Mouse (Mus musculus) hindbrain, embryonic 14.5 days (tissue): Measurements from ENCODE around the gene Muc3. TPM values are rescaled to one million over a fixed set of nuclear protein-coding genes. Genes with fewer than 3 reads are reported as not detected.
"Not testable (repeated sequence)": the region's sequence is repeated elsewhere in the genome, so short reads cannot be mapped to it uniquely, and the experiment has no call there.

Experiments
- ATAC-seq: fragments of 200-750 bp; cut with Nextera tagmentation; 2 replicates; pipeline ENCODE4 v1.8.0; 2017; ENCODE audit warnings: moderate number of reproducible peaks, mild to moderate bottlenecking, moderate TSS enrichment, moderate library complexity; ENCODE audit not compliant: low FRiP score
- DNase-seq: peaks from one replicate; pipeline ENCODE4 v3.0.0-alpha.2; 2015; ENCODE audit warnings: low spot score
- H3K27ac ChIP-seq: fragments of 300-500 bp; sonication (generic); 2 replicates; pipeline ENCODE4 v1.5.1; 2014; ENCODE audit warnings: mild to moderate bottlenecking, moderate library complexity
- H3K27me3 ChIP-seq: fragments of 300-500 bp; sonication (generic); 2 replicates; pipeline ENCODE4 v1.6.1; 2014; ENCODE audit warnings: mild to moderate bottlenecking, low read length, mixed read lengths; ENCODE audit not compliant: control insufficient read depth, insufficient read depth
- H3K36me3 ChIP-seq: fragments of 300-500 bp; sonication (generic); replicated peaks from 2 replicates; pipeline ENCODE4 v1.6.1; 2014; ENCODE audit not compliant: control insufficient read depth, insufficient read depth
- H3K4me1 ChIP-seq: fragments of 300-500 bp; sonication (generic); replicated peaks from 2 replicates; pipeline ENCODE4 v1.6.1; 2014; ENCODE audit warnings: antibody characterized with exemption, low read length, mixed read lengths; ENCODE audit not compliant: control insufficient read depth, insufficient read depth
- H3K4me2 ChIP-seq: fragments of 300-500 bp; sonication (generic); replicated peaks from 2 replicates; pipeline ENCODE4 v1.6.1; 2014; ENCODE audit warnings: mild to moderate bottlenecking, moderate library complexity
- H3K4me3 ChIP-seq: fragments of 300-500 bp; sonication (generic); replicated peaks from 2 replicates; pipeline ENCODE4 v1.5.1; 2014; ENCODE audit warnings: mild to moderate bottlenecking, low read length
- H3K9ac ChIP-seq: fragments of 300-500 bp; sonication (generic); 2 replicates; pipeline ENCODE4 v1.6.1; 2014
- H3K9me3 ChIP-seq: fragments of 300-500 bp; sonication (generic); 2 replicates; pipeline ENCODE4 v1.6.1; 2016; ENCODE audit warnings: low read length; ENCODE audit not compliant: control insufficient read depth
- WGBS: fragments of 180-500 bp; shearing (Covaris S2); extraction: QIAGEN DNeasy Blood & Tissue Kit; methylation state at CpG from one replicate; pipeline ENCODE4 v1.1.7; 2014; 5-methylcytosine and 5-hydroxymethylcytosine counted together
- polyA plus RNA-seq: library from polyadenylated mRNA; unstranded; fragments of >200 nt; fragmentation: Nextera tagmentation; extraction: Ambion mirVana; gene quantifications from 2 replicates; pipeline ENCODE4 v1.2.1, GENCODE M21; 2014

Muc3 gene
- not detected in 2 replicates for polyA plus RNA-seq

DNA sequence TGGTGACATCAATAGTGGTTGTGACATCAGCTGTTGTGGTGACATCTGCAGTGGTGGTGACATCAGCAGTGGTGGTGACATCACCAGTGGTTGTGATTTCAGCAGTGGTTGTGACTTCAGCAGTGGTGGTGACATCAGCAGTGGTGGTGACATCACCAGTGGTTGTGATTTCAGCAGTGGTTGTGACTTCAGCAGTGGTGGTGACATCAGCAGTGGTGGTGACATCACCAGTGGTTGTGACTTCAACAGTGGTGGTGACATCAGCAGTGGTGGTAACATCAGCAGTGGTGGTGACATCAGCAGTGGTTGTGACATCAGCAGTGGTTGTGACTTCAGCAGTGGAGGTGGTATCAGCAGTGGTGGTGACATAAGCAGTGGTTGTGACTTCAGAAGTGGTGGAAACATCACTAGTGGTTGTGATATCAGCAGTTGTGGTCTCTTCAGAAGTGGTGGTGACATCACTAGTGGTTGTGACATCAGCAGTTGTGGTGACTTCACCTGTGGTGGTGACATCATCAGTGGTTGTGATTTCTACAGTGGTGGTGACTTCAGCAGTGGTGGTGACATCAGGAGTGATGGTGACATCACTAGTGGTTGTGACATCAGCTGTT lies at the start of gene Muc3:
TSS of gene Muc3 (minus strand) at position 51 of the 611 bp plus-strand sequence.
- H3K4me3 ChIP-seq, H3K36me3 ChIP-seq, H3K9me3 ChIP-seq, ATAC-seq, H3K4me1 ChIP-seq, DNase-seq, H3K4me2 ChIP-seq, H3K27me3 ChIP-seq, H3K27ac ChIP-seq, H3K9ac ChIP-seq: not testable (repeated sequence)

DNA sequence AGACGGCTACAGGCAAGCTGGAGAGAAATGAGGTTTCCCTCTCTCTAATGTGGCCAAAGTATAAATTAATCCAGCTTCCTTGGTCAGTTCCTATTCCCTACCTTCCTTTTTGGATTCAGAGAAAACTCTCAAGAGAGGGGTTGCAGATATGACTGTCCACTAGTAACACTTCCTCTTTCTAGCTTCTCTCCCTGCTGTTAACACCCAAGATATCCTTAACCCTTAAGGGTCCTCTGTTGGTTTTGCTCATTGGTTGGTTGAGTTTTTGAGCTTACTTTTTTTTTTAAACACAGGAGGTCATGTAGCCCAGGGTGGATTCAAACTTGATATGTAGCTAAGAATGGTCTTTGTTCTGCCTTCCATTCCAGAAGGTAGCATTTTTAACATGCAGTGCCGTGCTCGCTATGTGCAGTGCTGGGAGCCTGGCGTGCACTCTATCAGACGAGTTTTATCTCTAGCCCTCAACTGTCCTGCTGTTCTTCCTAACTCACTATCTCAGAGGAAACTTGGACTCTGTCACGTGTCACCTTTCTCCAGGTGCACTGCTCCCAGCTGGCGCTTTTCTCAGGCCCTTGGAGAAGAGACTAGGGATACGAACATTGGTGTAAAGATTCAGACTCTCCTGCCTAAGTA lies 45.5 kb upstream of the Muc3 start:
- H3K36me3 ChIP-seq = no peaks in the 10 kb centered on the region
- H3K27ac ChIP-seq = no peak overlapping the region
- H3K4me1 ChIP-seq = no peaks in the 10 kb centered on the region
- no peaks in the 10 kb centered on the region for H3K9me3 ChIP-seq
- no peak overlapping the region for H3K9ac ChIP-seq
- no peak overlapping the region for H3K4me3 ChIP-seq
- ATAC-seq (no peak), DNase-seq (no peak)
- no peak overlapping the region for H3K4me2 ChIP-seq
- 86% methylated on average over 8 of the region's 8 CpGs for WGBS
- H3K27me3 ChIP-seq = no peaks in the 10 kb centered on the region

DNA sequence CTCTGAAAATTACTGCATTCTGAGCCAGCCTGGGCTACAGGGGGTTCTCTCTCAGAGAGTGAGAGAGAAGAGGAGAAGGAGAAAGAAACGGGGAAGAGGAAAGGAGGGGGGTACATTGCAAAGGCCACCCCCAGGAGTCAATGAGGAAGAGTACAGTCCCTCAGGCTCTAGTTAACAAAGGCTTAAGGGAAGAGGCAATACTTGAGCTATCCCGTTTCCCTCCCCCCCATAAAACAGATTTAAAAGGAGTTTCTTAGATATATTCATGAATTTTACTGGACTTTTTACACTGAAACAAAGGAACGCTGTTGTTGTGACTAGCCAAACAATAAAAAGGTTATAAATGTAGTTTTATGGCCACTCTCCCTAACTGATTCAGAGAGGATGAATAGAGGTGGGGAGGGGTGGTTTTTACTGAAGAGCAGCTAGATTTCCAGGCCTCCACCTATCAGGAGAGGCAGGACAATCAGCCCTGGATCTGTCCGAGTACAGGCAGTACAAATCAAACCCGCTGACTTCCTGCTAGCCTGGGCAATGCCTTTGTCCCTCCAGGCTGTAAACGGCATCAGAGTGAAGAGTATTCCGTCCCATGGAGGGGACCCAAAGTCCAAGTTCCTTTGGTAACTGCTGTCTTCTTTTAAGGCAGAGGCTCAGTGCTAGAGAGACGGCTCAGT lies 44.3 kb upstream of the Muc3 start:
- Histone ChIP-seq H3K27ac (no peak overlapping the region), H3K4me1 (no peaks in the 10 kb centered on the region), H3K4me2 (no peak overlapping the region), H3K9ac (no peak overlapping the region), H3K36me3 (no peaks in the 10 kb centered on the region), H3K27me3 (no peaks in the 10 kb centered on the region), H3K9me3 (no peaks in the 10 kb centered on the region), H3K4me3 (no peak overlapping the region)
- WGBS = 75% methylated on average over 8 of the region's 8 CpGs
- ATAC-seq (no peak), DNase-seq (no peak)

DNA sequence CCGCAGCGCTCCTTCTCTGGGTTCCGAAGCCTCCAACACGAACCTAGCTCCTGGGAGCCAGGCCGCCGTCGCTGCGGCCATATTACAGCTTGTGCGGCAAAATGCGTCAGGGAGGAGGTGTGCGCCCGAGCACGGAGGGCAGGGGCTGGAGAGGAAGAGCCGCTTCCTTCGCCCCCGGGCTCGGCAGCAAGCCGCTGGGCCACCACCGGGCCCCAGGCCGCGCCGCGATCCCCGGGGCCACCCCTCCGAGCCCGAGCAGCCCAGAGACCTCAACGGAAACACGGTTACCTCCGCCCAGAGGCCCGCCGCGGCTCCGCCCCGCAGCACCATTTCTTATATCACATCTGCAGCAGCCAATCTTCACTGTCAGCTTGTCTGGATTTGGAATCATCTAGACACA lies 40.2 kb upstream of the Muc3 start:
- H3K4me2 ChIP-seq = peak overlapping the region; percentile 81
- no peak overlapping the region for H3K27ac ChIP-seq
- peak overlapping the region; percentile 49 for H3K4me3 ChIP-seq
- peak overlapping the region; percentile 79 for H3K9ac ChIP-seq
- no peaks in the 10 kb centered on the region for H3K36me3 ChIP-seq
- ATAC-seq (no peak), DNase-seq (peak; percentile 37)
- no peaks in the 10 kb centered on the region for H3K27me3 ChIP-seq
- no peaks in the 10 kb centered on the region for H3K9me3 ChIP-seq
- WGBS = 4% methylated on average over 34 of the region's 34 CpGs
- no peaks in the 10 kb centered on the region for H3K4me1 ChIP-seq

GRCm38 (mm10) chr5:137185362-137185761 lies 36.2 kb upstream of the Muc3 start:
- DNase-seq (no peak), ATAC-seq (no peak)
- H3K4me2 ChIP-seq = no peak overlapping the region
- no peaks in the 10 kb centered on the region for H3K9me3 ChIP-seq
- H3K4me1 ChIP-seq = no peaks in the 10 kb centered on the region
- H3K36me3 ChIP-seq = no peaks in the 10 kb centered on the region
- H3K27me3 ChIP-seq = no peaks in the 10 kb centered on the region
- H3K9ac ChIP-seq = no peak overlapping the region
- no peak overlapping the region for H3K4me3 ChIP-seq
- no peak overlapping the region for H3K27ac ChIP-seq
- WGBS = 83% methylated on average over 8 of the region's 8 CpGs

DNA sequence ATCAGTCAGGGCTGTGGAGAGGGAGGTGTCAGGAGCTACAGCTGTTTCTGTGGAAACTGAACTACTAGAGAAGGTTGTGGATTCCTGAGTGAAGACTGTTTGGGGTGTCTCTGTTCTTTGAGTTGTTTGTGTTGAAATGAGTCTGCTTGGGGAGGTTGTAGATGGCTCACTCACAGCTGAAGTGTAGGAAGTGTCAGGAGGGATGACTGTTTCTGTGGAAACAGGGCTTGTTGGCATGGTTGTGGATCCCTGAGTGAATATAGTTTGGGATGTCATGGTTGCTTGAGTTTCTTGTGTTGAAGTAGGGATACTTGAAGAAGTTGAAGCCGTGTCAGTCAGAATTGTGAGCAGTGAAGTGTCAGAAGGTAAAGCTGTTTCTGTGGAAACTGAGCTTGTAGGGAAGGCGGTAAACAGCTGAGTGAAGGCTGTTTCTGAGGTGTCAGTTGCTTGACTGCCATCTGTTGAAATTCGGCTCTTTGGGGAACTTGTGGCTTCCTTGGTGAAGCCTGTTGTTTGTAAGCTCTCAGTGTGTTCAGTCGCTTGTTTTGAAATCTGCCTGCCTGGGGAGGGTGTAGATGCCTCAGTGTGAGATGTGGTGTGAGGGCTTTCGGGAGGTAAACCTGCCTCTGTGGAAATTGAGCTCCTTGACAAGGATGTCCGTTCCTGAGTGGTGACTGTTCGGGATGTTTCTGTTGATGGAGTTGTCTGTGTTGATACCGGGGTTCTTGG lies 30.7 kb upstream of the Muc3 start:
- Histone ChIP-seq H3K27me3 (no peaks in the 10 kb centered on the region), H3K4me3 (no peak overlapping the region), H3K9ac (no peak overlapping the region), H3K9me3 (no peaks in the 10 kb centered on the region), H3K4me2 (no peak overlapping the region), H3K27ac (no peak overlapping the region), H3K36me3 (no peaks in the 10 kb centered on the region), H3K4me1 (no peaks in the 10 kb centered on the region)
- DNase-seq (no peak), ATAC-seq (no peak)
- WGBS = 81% methylated on average over 8 of the region's 8 CpGs

GRCm38 (mm10) chr5:137173967-137174366 lies 24.8 kb upstream of the Muc3 start:
- no peak overlapping the region for H3K27ac ChIP-seq
- H3K27me3 ChIP-seq = no peaks in the 10 kb centered on the region
- DNase-seq = no peak
- no peaks in the 10 kb centered on the region for H3K36me3 ChIP-seq
- H3K9ac ChIP-seq = no peak overlapping the region
- H3K4me1 ChIP-seq = no peaks in the 10 kb centered on the region
- no peak for ATAC-seq
- 85% methylated on average over 6 of the region's 6 CpGs for WGBS
- no peaks in the 10 kb centered on the region for H3K9me3 ChIP-seq
- no peak overlapping the region for H3K4me3 ChIP-seq
- H3K4me2 ChIP-seq = no peak overlapping the region

DNA sequence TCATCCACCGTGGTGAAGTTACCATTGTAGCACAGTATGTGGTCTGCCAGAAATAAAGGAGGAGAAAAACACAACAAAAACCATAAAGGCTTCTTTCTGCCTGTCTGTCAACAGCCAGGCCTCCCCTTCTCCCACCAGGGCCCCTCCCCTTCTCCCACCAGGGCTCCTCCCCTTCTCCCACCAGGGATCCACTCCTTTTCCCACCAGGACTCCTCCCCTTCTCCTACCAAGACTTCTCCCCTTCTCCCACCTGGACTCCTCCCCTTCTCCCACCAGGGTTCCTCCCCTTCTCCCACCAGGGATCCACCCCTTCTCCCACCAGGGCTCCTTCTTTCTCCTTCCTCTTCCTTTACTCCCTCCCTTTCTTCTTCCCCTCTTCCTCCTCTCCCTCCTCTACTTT lies 23.5 kb upstream of the Muc3 start:
- ATAC-seq (no peak), DNase-seq (no peak)
- H3K36me3 ChIP-seq = no peaks in the 10 kb centered on the region
- H3K27me3 ChIP-seq = no peaks in the 10 kb centered on the region
- H3K4me1 ChIP-seq = no peaks in the 10 kb centered on the region
- H3K27ac ChIP-seq = no peak overlapping the region
- no peak overlapping the region for H3K9ac ChIP-seq
- no peak overlapping the region for H3K4me2 ChIP-seq
- no peaks in the 10 kb centered on the region for H3K9me3 ChIP-seq
- H3K4me3 ChIP-seq = no peak overlapping the region
- WGBS = 0% methylated on average over 1 of the region's 1 CpGs

- ATAC-seq (no peak), DNase-seq (no peak)
- 64% methylated on average over 7 of the region's 7 CpGs for WGBS
- H3K27me3 ChIP-seq = no peaks in the 10 kb centered on the region
- H3K4me3 ChIP-seq = no peak overlapping the region
- no peak overlapping the region for H3K9ac ChIP-seq
- no peaks in the 10 kb centered on the region for H3K4me1 ChIP-seq
- no peaks in the 10 kb centered on the region for H3K9me3 ChIP-seq
- H3K36me3 ChIP-seq = no peaks in the 10 kb centered on the region
- H3K27ac ChIP-seq = no peak overlapping the region
- no peak overlapping the region for H3K4me2 ChIP-seq
Observed at GRCm38 (mm10) chr5:137171478-137171877, 22.4 kb upstream of the Muc3 start.
